Mouse (Mus musculus): ENCODE measurements at regions not wholly inside any gene's neighbourhood (a gene's known extent, or its start where the extent isn't known, plus 50 kb on each side); places are given as distances from the start of the nearest gene placed in this dataset.

GRCm38 (mm10) chr2:147789268-147789667 lies 257.5 kb downstream of the Foxa2 start:
- no peak overlapping the region for H3K9ac ChIP-seq
- H3K9me3 ChIP-seq (ENCODE audit: control insufficient read depth, low read length): no peaks in the 10 kb centered on the region
- H3K4me2 ChIP-seq (replicated peaks): no peak overlapping the region
- peak; percentile 37; the same call in 1 of the 2 replicates for ATAC-seq (ENCODE audit: low FRiP score)
- no peak overlapping the region for H3K27ac ChIP-seq
- DNase-seq (ENCODE audit: low spot score): peak; percentile 84
- H3K4me1 ChIP-seq (replicated peaks; ENCODE audit: control insufficient read depth, insufficient read depth, low read length): no peaks in the 10 kb centered on the region
- peaks cover 10% of the 10 kb centered on the region; the same call in 1 of the 2 replicates for H3K27me3 ChIP-seq (ENCODE audit: control insufficient read depth, insufficient read depth, low read length)
- no peaks in the 10 kb centered on the region for H3K36me3 ChIP-seq (replicated peaks; ENCODE audit: control insufficient read depth, insufficient read depth)
- no peak overlapping the region for H3K4me3 ChIP-seq (replicated peaks; ENCODE audit: low read length)
- 12% methylated on average over 3 of the region's 3 CpGs for WGBS

- no peaks in the 10 kb centered on the region for H3K9me3 ChIP-seq (ENCODE audit: control insufficient read depth, low read length)
- H3K27me3 ChIP-seq (ENCODE audit: control insufficient read depth, insufficient read depth, low read length): peaks cover 17% of the 10 kb centered on the region; the same call in 1 of the 2 replicates
- H3K4me1 ChIP-seq (replicated peaks; ENCODE audit: control insufficient read depth, insufficient read depth, low read length): no peaks in the 10 kb centered on the region
- no peak overlapping the region for H3K9ac ChIP-seq
- no peak for ATAC-seq (ENCODE audit: low FRiP score)
- no peak overlapping the region for H3K4me3 ChIP-seq (replicated peaks; ENCODE audit: low read length)
- 80% methylated on average over 3 of the region's 3 CpGs for WGBS
- no peak overlapping the region for H3K4me2 ChIP-seq (replicated peaks)
- H3K36me3 ChIP-seq (replicated peaks; ENCODE audit: control insufficient read depth, insufficient read depth): no peaks in the 10 kb centered on the region
- no peak for DNase-seq (ENCODE audit: low spot score)
- H3K27ac ChIP-seq: no peak overlapping the region
Observed at GRCm38 (mm10) chr2:147788001-147788400, 258.8 kb downstream of the Foxa2 start.

- Histone ChIP-seq H3K27me3 (ENCODE audit: control insufficient read depth, insufficient read depth, low read length) (peaks cover 22% of the 10 kb centered on the region), H3K4me3 (replicated peaks; ENCODE audit: low read length) (no peak overlapping the region), H3K4me2 (replicated peaks) (no peak overlapping the region), H3K9me3 (ENCODE audit: control insufficient read depth, low read length) (no peaks in the 10 kb centered on the region), H3K4me1 (replicated peaks; ENCODE audit: control insufficient read depth, insufficient read depth, low read length) (no peaks in the 10 kb centered on the region), H3K36me3 (replicated peaks; ENCODE audit: control insufficient read depth, insufficient read depth) (no peaks in the 10 kb centered on the region), H3K9ac (no peak overlapping the region), H3K27ac (no peak overlapping the region)
- DNase-seq (ENCODE audit: low spot score) (no peak), ATAC-seq (ENCODE audit: low FRiP score) (no peak)
- WGBS: 88% methylated on average over 2 of the region's 2 CpGs
Observed at GRCm38 (mm10) chr2:147782496-147782895, 264.3 kb downstream of the Foxa2 start.

- no peak overlapping the region for H3K4me3 ChIP-seq (replicated peaks; ENCODE audit: low read length)
- 54% methylated on average over 2 of the region's 2 CpGs for WGBS
- no peak for DNase-seq (ENCODE audit: low spot score)
- no peaks in the 10 kb centered on the region for H3K9me3 ChIP-seq (ENCODE audit: control insufficient read depth, low read length)
- H3K4me1 ChIP-seq (replicated peaks; ENCODE audit: control insufficient read depth, insufficient read depth, low read length): no peaks in the 10 kb centered on the region
- no peak overlapping the region for H3K9ac ChIP-seq
- H3K4me2 ChIP-seq (replicated peaks): no peak overlapping the region
- no peaks in the 10 kb centered on the region for H3K36me3 ChIP-seq (replicated peaks; ENCODE audit: control insufficient read depth, insufficient read depth)
- H3K27ac ChIP-seq: no peak overlapping the region
- no peak for ATAC-seq (ENCODE audit: low FRiP score)
- peaks cover 6% of the 10 kb centered on the region; the same call in 1 of the 2 replicates for H3K27me3 ChIP-seq (ENCODE audit: control insufficient read depth, insufficient read depth, low read length)
Observed at GRCm38 (mm10) chr2:147776316-147776715, 270.5 kb downstream of the Foxa2 start.

GRCm38 (mm10) chr2:147772579-147772978 lies 274.2 kb downstream of the Foxa2 start:
- Histone ChIP-seq H3K36me3 (replicated peaks; ENCODE audit: control insufficient read depth, insufficient read depth) (no peaks in the 10 kb centered on the region), H3K4me2 (replicated peaks) (no peak overlapping the region), H3K9ac (no peak overlapping the region), H3K4me3 (replicated peaks; ENCODE audit: low read length) (no peak overlapping the region), H3K27me3 (ENCODE audit: control insufficient read depth, insufficient read depth, low read length) (no peaks in the 10 kb centered on the region; the same call in 1 of the 2 replicates), H3K9me3 (ENCODE audit: control insufficient read depth, low read length) (no peaks in the 10 kb centered on the region), H3K27ac (no peak overlapping the region), H3K4me1 (replicated peaks; ENCODE audit: control insufficient read depth, insufficient read depth, low read length) (no peaks in the 10 kb centered on the region)
- ATAC-seq (ENCODE audit: low FRiP score) (no peak), DNase-seq (ENCODE audit: low spot score) (no peak)
- WGBS: 64% methylated on average over 1 of the region's 1 CpGs

- Histone ChIP-seq H3K27me3 (ENCODE audit: control insufficient read depth, insufficient read depth, low read length) (no peaks in the 10 kb centered on the region), H3K36me3 (replicated peaks; ENCODE audit: control insufficient read depth, insufficient read depth) (no peaks in the 10 kb centered on the region), H3K9me3 (ENCODE audit: control insufficient read depth, low read length) (no peaks in the 10 kb centered on the region), H3K4me1 (replicated peaks; ENCODE audit: control insufficient read depth, insufficient read depth, low read length) (no peaks in the 10 kb centered on the region), H3K9ac (no peak overlapping the region), H3K4me3 (replicated peaks; ENCODE audit: low read length) (no peak overlapping the region), H3K27ac (no peak overlapping the region), H3K4me2 (replicated peaks) (no peak overlapping the region)
- ATAC-seq (ENCODE audit: low FRiP score): no peak
- 82% methylated on average over 2 of the region's 2 CpGs for WGBS
- DNase-seq (ENCODE audit: low spot score): no peak
Observed at GRCm38 (mm10) chr2:147753089-147753488, 293.7 kb downstream of the Foxa2 start.

- no peak overlapping the region for H3K4me2 ChIP-seq (replicated peaks)
- no peak for DNase-seq (ENCODE audit: low spot score)
- H3K36me3 ChIP-seq (replicated peaks; ENCODE audit: control insufficient read depth, insufficient read depth): no peaks in the 10 kb centered on the region
Observed at GRCm38 (mm10) chr2:147751831-147752230, 294.9 kb downstream of the Foxa2 start.

GRCm38 (mm10) chr2:147748006-147748405 lies 298.8 kb downstream of the Foxa2 start:
- no peak overlapping the region for H3K9ac ChIP-seq
- no peak for DNase-seq (ENCODE audit: low spot score)
- 62% methylated on average over 4 of the region's 4 CpGs for WGBS
- no peak overlapping the region for H3K4me2 ChIP-seq (replicated peaks)
- no peak overlapping the region for H3K27ac ChIP-seq
- no peaks in the 10 kb centered on the region for H3K9me3 ChIP-seq (ENCODE audit: control insufficient read depth, low read length)
- H3K36me3 ChIP-seq (replicated peaks; ENCODE audit: control insufficient read depth, insufficient read depth): no peaks in the 10 kb centered on the region
- H3K4me1 ChIP-seq (replicated peaks; ENCODE audit: control insufficient read depth, insufficient read depth, low read length): no peaks in the 10 kb centered on the region
- no peak for ATAC-seq (ENCODE audit: low FRiP score)
- H3K27me3 ChIP-seq (ENCODE audit: control insufficient read depth, insufficient read depth, low read length): no peaks in the 10 kb centered on the region
- H3K4me3 ChIP-seq (replicated peaks; ENCODE audit: low read length): no peak overlapping the region

More at GRCm38 (mm10) chr2:147751831-147752230, 294.9 kb downstream of the Foxa2 start:
- Histone ChIP-seq H3K9ac (no peak overlapping the region), H3K4me3 (replicated peaks; ENCODE audit: low read length) (no peak overlapping the region), H3K27me3 (ENCODE audit: control insufficient read depth, insufficient read depth, low read length) (no peaks in the 10 kb centered on the region), H3K9me3 (ENCODE audit: control insufficient read depth, low read length) (no peaks in the 10 kb centered on the region), H3K27ac (no peak overlapping the region), H3K4me1 (replicated peaks; ENCODE audit: control insufficient read depth, insufficient read depth, low read length) (no peaks in the 10 kb centered on the region)
- no peak for ATAC-seq (ENCODE audit: low FRiP score)
- 93% methylated on average over 3 of the region's 3 CpGs for WGBS

GRCm38 (mm10) chr2:147743908-147744307 lies 302.9 kb downstream of the Foxa2 start:
- Histone ChIP-seq H3K27me3 (ENCODE audit: control insufficient read depth, insufficient read depth, low read length) (no peaks in the 10 kb centered on the region), H3K36me3 (replicated peaks; ENCODE audit: control insufficient read depth, insufficient read depth) (no peaks in the 10 kb centered on the region), H3K4me1 (replicated peaks; ENCODE audit: control insufficient read depth, insufficient read depth, low read length) (no peaks in the 10 kb centered on the region), H3K9me3 (ENCODE audit: control insufficient read depth, low read length) (no peaks in the 10 kb centered on the region), H3K4me3 (replicated peaks; ENCODE audit: low read length) (no peak overlapping the region), H3K9ac (no peak overlapping the region), H3K27ac (no peak overlapping the region), H3K4me2 (replicated peaks) (no peak overlapping the region)
- WGBS: 92% methylated on average over 2 of the region's 2 CpGs
- DNase-seq (ENCODE audit: low spot score): no peak
- no peak for ATAC-seq (ENCODE audit: low FRiP score)

- ATAC-seq (ENCODE audit: low FRiP score) (peak; percentile 57; the same call in 1 of the 2 replicates), DNase-seq (ENCODE audit: low spot score) (peak; percentile 83)
- 46% methylated on average over 10 of the region's 10 CpGs for WGBS
- Histone ChIP-seq H3K27me3 (ENCODE audit: control insufficient read depth, insufficient read depth, low read length) (no peaks in the 10 kb centered on the region), H3K36me3 (replicated peaks; ENCODE audit: control insufficient read depth, insufficient read depth) (no peaks in the 10 kb centered on the region), H3K4me2 (replicated peaks) (no peak overlapping the region), H3K4me1 (replicated peaks; ENCODE audit: control insufficient read depth, insufficient read depth, low read length) (no peaks in the 10 kb centered on the region), H3K27ac (no peak overlapping the region), H3K9me3 (ENCODE audit: control insufficient read depth, low read length) (no peaks in the 10 kb centered on the region), H3K9ac (no peak overlapping the region), H3K4me3 (replicated peaks; ENCODE audit: low read length) (no peak overlapping the region)
Observed at GRCm38 (mm10) chr2:147738307-147738872, 308.4 kb downstream of the Foxa2 start.
